Mouse (Mus musculus) NIH3T3 (cell line): ENCODE measurements around the gene Dip2c.

Source experiments
- DNase-seq: peaks from one replicate; pipeline ENCODE4 v3.0.0-alpha.2; 2012; ENCODE audit warnings: low read depth

Dip2c gene

GRCm38 (mm10) chr13:9667954-9668496 is 391.7 kb downstream of the Dip2c start:
- DNase-seq: no peak

GRCm38 (mm10) chr13:9669246-9669645 is 392.9 kb downstream of the Dip2c start:
- no peak for DNase-seq

GRCm38 (mm10) chr13:9674126-9674525 is 397.8 kb downstream of the Dip2c start:
- no peak for DNase-seq

GRCm38 (mm10) chr13:9681492-9681891 is 405.2 kb downstream of the Dip2c start:
- no peak for DNase-seq

GRCm38 (mm10) chr13:9683280-9683679 is 407.0 kb downstream of the Dip2c start:
- DNase-seq: no peak

GRCm38 (mm10) chr13:9684153-9684923 is 408.0 kb downstream of the Dip2c start:
- no peak for DNase-seq

GRCm38 (mm10) chr13:9686261-9686660 is 409.9 kb downstream of the Dip2c start:
- no peak for DNase-seq

GRCm38 (mm10) chr13:9686765-9687164 is 410.4 kb downstream of the Dip2c start:
- no peak for DNase-seq

GRCm38 (mm10) chr13:9689366-9689765 is 413.0 kb downstream of the Dip2c start:
- DNase-seq: no peak

- DNase-seq: peak; percentile 64
Measured at GRCm38 (mm10) chr13:9692876-9693275, 416.5 kb downstream of the Dip2c start.

- DNase-seq: no peak
Measured at GRCm38 (mm10) chr13:9694651-9695050, 418.3 kb downstream of the Dip2c start.

- DNase-seq: peak; percentile 27
Measured at GRCm38 (mm10) chr13:9695403-9695802, 419.1 kb downstream of the Dip2c start.

- DNase-seq: peak; percentile 13
Measured at GRCm38 (mm10) chr13:9695809-9696208, 419.5 kb downstream of the Dip2c start.

GRCm38 (mm10) chr13:9697340-9697739 is 421.0 kb downstream of the Dip2c start:
- DNase-seq: no peak

- no peak for DNase-seq
Measured at GRCm38 (mm10) chr13:9702615-9703235, 426.4 kb downstream of the Dip2c start.

- DNase-seq: no peak
Measured at GRCm38 (mm10) chr13:9706720-9707119, 430.4 kb downstream of the Dip2c start.

- DNase-seq: no peak
Measured at GRCm38 (mm10) chr13:9708433-9709240, 432.3 kb downstream of the Dip2c start.

- DNase-seq: peak; percentile 32
Measured at GRCm38 (mm10) chr13:9712409-9712808, 436.1 kb downstream of the Dip2c start.

GRCm38 (mm10) chr13:9712971-9713370 is 436.6 kb downstream of the Dip2c start:
- no peak for DNase-seq

GRCm38 (mm10) chr13:9713462-9714134 is 437.3 kb downstream of the Dip2c start:
- no peak for DNase-seq

GRCm38 (mm10) chr13:9715224-9715623 is 438.9 kb downstream of the Dip2c start:
- DNase-seq: no peak
